8 mouse cellular contexts compared by ENCODE assay signal in the genomic region with DNA sequence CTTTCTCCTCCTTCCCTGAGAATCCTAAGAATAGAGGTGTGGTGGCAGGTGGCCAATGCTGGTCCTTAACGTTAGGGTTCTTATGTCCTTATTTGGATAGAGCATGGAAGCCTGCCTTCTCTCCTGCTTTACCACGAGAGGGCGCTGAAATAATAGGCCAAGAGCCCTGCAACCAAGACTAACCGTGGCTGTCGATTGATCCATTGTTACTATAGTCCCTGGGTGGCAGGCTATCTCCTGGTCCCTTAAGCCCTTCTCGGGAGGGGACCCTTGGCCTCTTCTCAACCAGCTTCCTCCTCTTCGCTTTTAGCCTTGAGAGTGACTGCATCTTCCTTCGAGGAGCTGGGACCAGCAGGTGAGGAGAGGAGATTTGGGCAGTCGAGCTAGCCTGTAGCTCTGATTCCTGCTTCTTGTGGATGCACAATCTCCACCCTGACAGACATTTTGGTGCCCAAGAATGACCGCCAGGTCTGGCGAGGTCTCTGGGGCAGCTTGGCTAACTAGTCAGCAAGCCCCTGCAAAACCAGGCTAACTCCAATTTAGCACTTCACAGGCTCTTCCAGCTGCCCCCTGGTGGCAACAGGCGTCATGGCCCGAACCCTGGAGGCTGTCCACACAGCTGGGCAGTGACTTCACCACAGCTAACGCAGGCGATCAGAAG. TPM values are rescaled to one million over a fixed set of nuclear protein-coding genes. Genes with fewer than 3 reads are reported as not detected.
DNase-seq lines count a peak whose midpoint lies in the region; ATAC-seq and TF ChIP-seq lines count a peak whose summit lies in the region.

No protein-coding gene starts in this region.

- H3K27ac ChIP-seq in forebrain, embryonic 15.5 days (replicated peaks), result peak overlapping the region; percentile 25; the same call in 1 of the 2 replicates
- H3K27ac ChIP-seq in liver, postnatal 0 days (ENCODE audit: low read depth), result no peak overlapping the region
- H3K27ac ChIP-seq in neural tube, embryonic 14.5 days (ENCODE audit: low read depth, low read length), result no peak overlapping the region

- H3K4me3 ChIP-seq in G1E (ENCODE audit: low read depth, low read length), result peak overlapping the region; percentile 40; the same call in 1 of the 2 replicates
- H3K4me3 ChIP-seq in forebrain, embryonic 15.5 days, result peak overlapping the region; percentile 34
- H3K4me3 ChIP-seq in liver, postnatal 0 days (ENCODE audit: low read depth, low read length), result no peak overlapping the region
- peak overlapping the region; percentile 13; the same call in 1 of the 2 replicates for H3K4me3 ChIP-seq in neural tube, embryonic 14.5 days (ENCODE audit: low read depth, low read length)

- peak; percentile 60 for TF ChIP-seq CTCF in G1E (IDR thresholded peaks at IDR 0.05; ENCODE audit: low read depth, low read length)
- TF ChIP-seq CTCF in liver, postnatal 0 days (IDR thresholded peaks at IDR 0.05; ENCODE audit: low read depth), result peak; percentile 91

- intact Hi-C loops in heart, postnatal 25 days (cut with DNase I), result loop anchor here (1.0 to 2.0 kb wide), 2 partner anchors 93 to 162 kb away; no protein-coding TSS in a partner anchor

- peak overlapping the region; percentile 43 for H3K9ac ChIP-seq in forebrain, embryonic 15.5 days (replicated peaks)
- H3K9ac ChIP-seq in liver, postnatal 0 days (replicated peaks), result no peak overlapping the region
- peak overlapping the region; percentile 16; the same call in 1 of the 2 replicates for H3K9ac ChIP-seq in neural tube, embryonic 14.5 days (replicated peaks; ENCODE audit: low read depth, low read length)

- TF ChIP-seq EP300 in liver, postnatal 0 days (IDR thresholded peaks at IDR 0.05; ENCODE audit: low read depth), result no peak

- H3K27me3 ChIP-seq in G1E (ENCODE audit: insufficient read depth, low read length), result peaks cover 38% of the 10 kb centered on the region
- no peaks in the 10 kb centered on the region for H3K27me3 ChIP-seq in forebrain, embryonic 15.5 days
- no peaks in the 10 kb centered on the region for H3K27me3 ChIP-seq in liver, postnatal 0 days (ENCODE audit: insufficient read depth, low read length)
- H3K27me3 ChIP-seq in neural tube, embryonic 14.5 days (ENCODE audit: control insufficient read depth, insufficient read depth, low read length), result no peaks in the 10 kb centered on the region

- no peaks in the 10 kb centered on the region for H3K9me3 ChIP-seq in G1E (replicated peaks)
- no peaks in the 10 kb centered on the region for H3K9me3 ChIP-seq in forebrain, embryonic 15.5 days
- no peaks in the 10 kb centered on the region for H3K9me3 ChIP-seq in liver, postnatal 0 days (ENCODE audit: low read length)
- no peaks in the 10 kb centered on the region for H3K9me3 ChIP-seq in neural tube, embryonic 14.5 days (ENCODE audit: control insufficient read depth, low read length)

- peak overlapping the region; percentile 70 for H3K4me2 ChIP-seq in forebrain, embryonic 15.5 days (replicated peaks)
- H3K4me2 ChIP-seq in liver, postnatal 0 days (ENCODE audit: low read depth, low read length), result peak overlapping the region; percentile 53
- peak overlapping the region; percentile 56 for H3K4me2 ChIP-seq in neural tube, embryonic 14.5 days (ENCODE audit: low read depth, low read length)

- peak; percentile 75 for ATAC-seq in G1E (ENCODE audit: extremely low read depth, insufficient number of reproducible peaks, low FRiP score, poor library complexity, severe bottlenecking)
- peak; percentile 91 for ATAC-seq in forebrain, embryonic 15.5 days (replicated peaks)
- ATAC-seq in liver, postnatal 0 days, result peak; percentile 81
- ATAC-seq in neural tube, embryonic 14.5 days (ENCODE audit: low read depth), result peak; percentile 93

- WGBS in forebrain, embryonic 15.5 days, result 4% methylated on average over 15 of the region's 15 CpGs
- 7% methylated on average over 15 of the region's 15 CpGs for WGBS in liver, postnatal 0 days (ENCODE audit: insufficient replicate concordance)
- 7% methylated on average over 15 of the region's 15 CpGs for WGBS in neural tube, embryonic 14.5 days

- peaks cover 20% of the 10 kb centered on the region for H3K4me1 ChIP-seq in G1E (ENCODE audit: insufficient read depth, low read depth, low read length)
- H3K4me1 ChIP-seq in forebrain, embryonic 15.5 days, result peaks cover 6% of the 10 kb centered on the region; the same call in 1 of the 2 replicates
- 0 out of 2 replicates have a peak, but pooled peaks cover 3% of the 10 kb centered on the region for H3K4me1 ChIP-seq in liver, postnatal 0 days (ENCODE audit: insufficient read depth)
- H3K4me1 ChIP-seq in neural tube, embryonic 14.5 days (ENCODE audit: control insufficient read depth, insufficient read depth, low read length), result 0 out of 2 replicates have a peak, but pooled peaks cover 3% of the 10 kb centered on the region

- H3K36me3 ChIP-seq in G1E (replicated peaks), result no peaks in the 10 kb centered on the region
- H3K36me3 ChIP-seq in forebrain, embryonic 15.5 days, result no peaks in the 10 kb centered on the region
- H3K36me3 ChIP-seq in liver, postnatal 0 days (replicated peaks; ENCODE audit: insufficient read depth, low read length), result no peaks in the 10 kb centered on the region
- H3K36me3 ChIP-seq in neural tube, embryonic 14.5 days (ENCODE audit: control insufficient read depth, insufficient read depth, low read length), result no peaks in the 10 kb centered on the region

- peak; percentile 60 for DNase-seq in G1E (ENCODE audit: low spot score)
- peak; percentile 20 for DNase-seq in cerebellum, adult 11-12 months
- DNase-seq in heart, postnatal 25 days (ENCODE audit: low spot score), result peak; percentile 48
- DNase-seq in layer of hippocampus, adult 11-12 months (ENCODE audit: low spot score), result peak; percentile 80
- DNase-seq in liver, postnatal 0 days, result peak; percentile 81
- DNase-seq in testis, postnatal 10 days (ENCODE audit: low spot score), result peak; percentile 87

RNA-seq across cellular contexts. Expression of a gene that starts 40.6 kb away (rescaled TPM):
- total RNA-seq in G1E (2014; fragmentation: Nextera tagmentation) (not detected in 2 replicates), G1E (2017) (0.38 TPM in 1 of 2 replicates, not detected in the other)
- 0.13 and 0.18 TPM in 2 replicates for polyA plus RNA-seq in G1E (2012)
- 22.4 and 24.8 TPM in 2 replicates for polyA plus RNA-seq in forebrain, embryonic 15.5 days (2015; fragmentation: Nextera tagmentation; extraction: Ambion mirVana)
- 1 to 10 TPM; 3.5 to 5.1 TPM for total RNA-seq in heart, postnatal 25 days (2021)
- polyA plus RNA-seq in liver, postnatal 0 days (2015; fragmentation: Nextera tagmentation; extraction: Ambion mirVana), result 3.9 and 4.2 TPM in 2 replicates
- polyA plus RNA-seq in neural tube, embryonic 14.5 days (2014; fragmentation: Nextera tagmentation; extraction: Ambion mirVana), result 27.2 and 33.7 TPM in 2 replicates

RNA-seq across cellular contexts. Expression of a gene that starts 58.0 kb away (rescaled TPM):
- not detected in 2 replicates for total RNA-seq in G1E (2014; fragmentation: Nextera tagmentation)
- total RNA-seq in G1E (2017), result 0.81 and 1.2 TPM in 2 replicates
- 0.02 TPM in 1 of 2 replicates, not detected in the other for polyA plus RNA-seq in G1E (2012)
- polyA plus RNA-seq in forebrain, embryonic 15.5 days (2015; fragmentation: Nextera tagmentation; extraction: Ambion mirVana), result 0.22 and 0.50 TPM in 2 replicates
- total RNA-seq in heart, postnatal 25 days (2021), result 1 to 10 TPM in 1 of 2 experiments, under 1 TPM in 1; 0.49 to 1.7 TPM
- 0.82 and 1.3 TPM in 2 replicates for polyA plus RNA-seq in liver, postnatal 0 days (2015; fragmentation: Nextera tagmentation; extraction: Ambion mirVana)
- 0.13 and 0.37 TPM in 2 replicates for polyA plus RNA-seq in neural tube, embryonic 14.5 days (2014; fragmentation: Nextera tagmentation; extraction: Ambion mirVana)

Comparison
In these comparisons a context has a peak if more than half of its experiments do, and no peak if none do; other contexts are left out.
1. DNase-seq: peak in every context shown above with its lines; median percentile 87 in testis, postnatal 10 days; 81 in liver, postnatal 0 days; 80 in layer of hippocampus, adult 11-12 months; 60 in G1E; 48 in heart, postnatal 25 days; 20 in cerebellum, adult 11-12 months.